Comparison of ENCODE assay signal across 24 mouse cellular contexts in the genomic region with DNA sequence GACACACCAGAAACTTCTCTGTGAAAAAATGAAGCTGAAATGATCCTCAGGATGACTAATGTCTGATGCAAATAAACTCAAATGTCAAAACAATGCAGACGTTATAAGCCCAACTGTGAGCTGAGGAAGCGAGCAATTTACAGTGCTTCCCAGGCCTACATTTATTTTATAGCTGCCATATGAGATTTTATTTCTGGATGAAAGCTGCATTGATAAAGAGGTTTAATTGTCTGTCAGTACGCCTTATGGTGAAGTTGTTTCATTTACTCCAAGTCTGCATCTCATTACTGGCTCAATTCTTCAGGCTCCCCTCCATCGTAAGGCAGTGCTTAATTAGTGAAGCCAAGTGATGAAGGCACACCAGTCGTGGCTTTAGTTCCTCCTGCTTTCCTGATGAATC.
DNase-seq lines count a peak whose midpoint lies in the region; ATAC-seq and TF ChIP-seq lines count a peak whose summit lies in the region.
"Had no signal": no experiment of that assay in that cellular context is flagged by ENCODE, and none has a peak within 500 bp of the region (broad histone marks: within the 10 kb centered on the region; RNA-seq: fewer than 3 reads in every experiment).

No protein-coding gene starts in this region.

- DNase-seq in forebrain, embryonic 14.5 days (ENCODE audit: low spot score), result peak; percentile 74
- DNase-seq in midbrain, embryonic 14.5 days, result peak; percentile 7
- peak; percentile 82 for DNase-seq in brain, embryonic 14.5 days (ENCODE audit: low read depth)
- peak; percentile 29 for DNase-seq in telencephalon, adult 2 months (ENCODE audit: low read depth, low spot score)
- DNase-seq in gastrocnemius, adult 8-10 months (ENCODE audit: low spot score in 2 of 2), result no peak
- DNase-seq: adrenal gland, postnatal 14 days; cerebellum, adult 2 months; cerebellum, postnatal 14 days; gastrocnemius, postnatal 10 days; heart, postnatal 10 days; kidney, adult 18-20 months; kidney, postnatal 25 days; liver, embryonic 13.5 days; lung, adult 18-20 months; lung, postnatal 10 days had no signal

- ATAC-seq in forebrain, embryonic 14.5 days, result peak; percentile 87
- ATAC-seq in forebrain, embryonic 12.5 days (ENCODE audit: low FRiP score), result no peak
- ATAC-seq in midbrain, embryonic 14.5 days (ENCODE audit: low FRiP score, low TSS enrichment), result no peak
- ATAC-seq in midbrain, embryonic 13.5 days, result no peak
- ATAC-seq: midbrain, embryonic 15.5 days had no signal

- no peak overlapping the region for H3K4me3 ChIP-seq in forebrain, embryonic 14.5 days (ENCODE audit: low read depth, low read length)
- no peak overlapping the region for H3K4me3 ChIP-seq in forebrain, embryonic 12.5 days (replicated peaks)
- no peak overlapping the region for H3K4me3 ChIP-seq in midbrain, embryonic 14.5 days (replicated peaks; ENCODE audit: low read depth, low read length)
- no peak overlapping the region for H3K4me3 ChIP-seq in midbrain, embryonic 13.5 days (replicated peaks)
- H3K4me3 ChIP-seq: heart, embryonic 13.5 days; kidney, embryonic 15.5 days; limb, embryonic 10.5 days; limb, embryonic 15.5 days; liver, embryonic 13.5 days; midbrain, embryonic 15.5 days had no signal

- H3K36me3 ChIP-seq in forebrain, embryonic 14.5 days (ENCODE audit: control insufficient read depth, insufficient read depth, low read length), result no peaks in the 10 kb centered on the region
- H3K36me3 ChIP-seq in forebrain, embryonic 12.5 days (replicated peaks), result no peaks in the 10 kb centered on the region
- no peaks in the 10 kb centered on the region for H3K36me3 ChIP-seq in midbrain, embryonic 14.5 days (ENCODE audit: control insufficient read depth, insufficient read depth, low read length)
- no peaks in the 10 kb centered on the region for H3K36me3 ChIP-seq in midbrain, embryonic 13.5 days
- H3K36me3 ChIP-seq: heart, embryonic 13.5 days; kidney, embryonic 15.5 days; limb, embryonic 10.5 days; limb, embryonic 15.5 days; liver, embryonic 13.5 days; midbrain, embryonic 15.5 days had no signal

- no peak overlapping the region for H3K27ac ChIP-seq in forebrain, embryonic 14.5 days (ENCODE audit: low read depth, low read length)
- H3K27ac ChIP-seq in forebrain, embryonic 12.5 days, result no peak overlapping the region
- H3K27ac ChIP-seq in midbrain, embryonic 14.5 days (replicated peaks; ENCODE audit: low read depth, low read length), result no peak overlapping the region
- H3K27ac ChIP-seq in midbrain, embryonic 13.5 days, result no peak overlapping the region
- H3K27ac ChIP-seq: heart, embryonic 13.5 days; hindbrain, embryonic 14.5 days; kidney, embryonic 15.5 days; limb, embryonic 10.5 days; limb, embryonic 15.5 days; liver, embryonic 13.5 days; macrophage; midbrain, embryonic 15.5 days had no signal

- TF ChIP-seq POLR2A in brain, embryonic 14.5 days (IDR thresholded peaks at IDR 0.05; ENCODE audit: borderline replicate concordance, extremely low read depth, insufficient read depth, insufficient read length, poor library complexity, severe bottlenecking), result no peak

- no peaks in the 10 kb centered on the region for H3K27me3 ChIP-seq in forebrain, embryonic 14.5 days (replicated peaks; ENCODE audit: control insufficient read depth, insufficient read depth, low read length)
- no peaks in the 10 kb centered on the region for H3K27me3 ChIP-seq in forebrain, embryonic 12.5 days
- no peaks in the 10 kb centered on the region for H3K27me3 ChIP-seq in midbrain, embryonic 14.5 days (ENCODE audit: control insufficient read depth, insufficient read depth, low read length)
- no peaks in the 10 kb centered on the region for H3K27me3 ChIP-seq in midbrain, embryonic 13.5 days
- H3K27me3 ChIP-seq: heart, embryonic 13.5 days; kidney, embryonic 15.5 days; limb, embryonic 15.5 days; liver, embryonic 13.5 days; midbrain, embryonic 15.5 days had no signal

- H3K4me1 ChIP-seq in forebrain, embryonic 14.5 days (ENCODE audit: control insufficient read depth, insufficient read depth, low read length), result no peaks in the 10 kb centered on the region; the same call in 1 of the 2 replicates
- peaks cover 2% of the 10 kb centered on the region; the same call in 1 of the 2 replicates for H3K4me1 ChIP-seq in forebrain, embryonic 12.5 days
- H3K4me1 ChIP-seq in midbrain, embryonic 14.5 days (ENCODE audit: control insufficient read depth, insufficient read depth, low read length), result no peaks in the 10 kb centered on the region
- no peaks in the 10 kb centered on the region for H3K4me1 ChIP-seq in midbrain, embryonic 13.5 days (replicated peaks)
- H3K4me1 ChIP-seq: heart, embryonic 13.5 days; kidney, embryonic 15.5 days; limb, embryonic 10.5 days; limb, embryonic 15.5 days; liver, embryonic 13.5 days had no signal

- H3K4me2 ChIP-seq in forebrain, embryonic 14.5 days (ENCODE audit: low read length), result no peak overlapping the region
- H3K4me2 ChIP-seq in forebrain, embryonic 12.5 days, result no peak overlapping the region
- H3K4me2 ChIP-seq in midbrain, embryonic 14.5 days (ENCODE audit: low read length), result no peak overlapping the region
- no peak overlapping the region for H3K4me2 ChIP-seq in midbrain, embryonic 13.5 days (replicated peaks)
- H3K4me2 ChIP-seq: heart, embryonic 13.5 days; hindbrain, embryonic 14.5 days; kidney, embryonic 15.5 days; limb, embryonic 15.5 days; liver, embryonic 13.5 days; midbrain, embryonic 15.5 days had no signal

- TF ChIP-seq CTCF in brain, embryonic 14.5 days (IDR thresholded peaks at IDR 0.05; ENCODE audit: borderline replicate concordance, extremely low read depth, insufficient read depth, insufficient read length), result no peak

- whole genome bisulfite sequencing in forebrain, embryonic 14.5 days, result 16% methylated on average over 5 of the region's 5 CpGs
- WGBS in forebrain, embryonic 12.5 days, result 30% methylated on average over 5 of the region's 5 CpGs
- 67% methylated on average over 5 of the region's 5 CpGs for WGBS in midbrain, embryonic 14.5 days
- WGBS in midbrain, embryonic 13.5 days, result 64% methylated on average over 5 of the region's 5 CpGs

- H3K9ac ChIP-seq in forebrain, embryonic 14.5 days (ENCODE audit: low read length), result no peak overlapping the region
- no peak overlapping the region for H3K9ac ChIP-seq in forebrain, embryonic 12.5 days
- H3K9ac ChIP-seq in midbrain, embryonic 14.5 days (replicated peaks; ENCODE audit: low read length), result no peak overlapping the region
- no peak overlapping the region for H3K9ac ChIP-seq in midbrain, embryonic 13.5 days (replicated peaks)
- H3K9ac ChIP-seq: heart, embryonic 13.5 days; hindbrain, embryonic 14.5 days; kidney, embryonic 15.5 days; limb, embryonic 15.5 days; liver, embryonic 13.5 days; midbrain, embryonic 15.5 days had no signal

- H3K9me3 ChIP-seq in forebrain, embryonic 14.5 days (replicated peaks; ENCODE audit: control insufficient read depth, low read length), result no peaks in the 10 kb centered on the region
- no peaks in the 10 kb centered on the region for H3K9me3 ChIP-seq in forebrain, embryonic 12.5 days
- H3K9me3 ChIP-seq in midbrain, embryonic 14.5 days (ENCODE audit: control insufficient read depth, low read length), result no peaks in the 10 kb centered on the region
- H3K9me3 ChIP-seq in midbrain, embryonic 13.5 days, result no peaks in the 10 kb centered on the region
- H3K9me3 ChIP-seq: heart, embryonic 13.5 days; kidney, embryonic 15.5 days; limb, embryonic 10.5 days; limb, embryonic 15.5 days; liver, embryonic 13.5 days; midbrain, embryonic 15.5 days had no signal

Comparison
In these comparisons a context has a peak if more than half of its experiments do, and no peak if none do; other contexts are left out.
1. DNase-seq: peak in forebrain, embryonic 14.5 days (single experiment), midbrain, embryonic 14.5 days (single experiment), brain, embryonic 14.5 days (single experiment) and telencephalon, adult 2 months (single experiment); none in gastrocnemius, adult 8-10 months (0 of 2).